Mouse (Mus musculus) embryonic facial prominence, embryonic 10.5 days (tissue): ENCODE measurements around the gene Plekha7. TPM values are rescaled to one million over a fixed set of nuclear protein-coding genes. Genes with fewer than 3 reads are reported as not detected.
A peak's percentile ranks its signal among the peaks of the same experiment; 100 is the strongest.

Source experiments
- DNase-seq: peaks from one replicate; pipeline ENCODE4 v3.0.0-alpha.2; 2017; ENCODE audit warnings: low spot score
- H3K27ac ChIP-seq: fragments of 300-500 bp; sonication (generic); replicated peaks from 2 replicates; pipeline ENCODE4 v1.5.1; 2016; ENCODE audit warnings: mild to moderate bottlenecking
- H3K27me3 ChIP-seq: fragments of 300-500 bp; sonication (generic); replicated peaks from 2 replicates; pipeline ENCODE4 v1.6.1; 2016; ENCODE audit warnings: low read depth, mild to moderate bottlenecking; ENCODE audit not compliant: poor library complexity, severe bottlenecking
- H3K36me3 ChIP-seq: fragments of 300-500 bp; sonication (generic); replicated peaks from 2 replicates; pipeline ENCODE4 v1.6.1; 2016; ENCODE audit warnings: mild to moderate bottlenecking, moderate library complexity
- H3K4me1 ChIP-seq: fragments of 300-500 bp; sonication (generic); 2 replicates; pipeline ENCODE4 v1.6.1; 2016
- H3K4me3 ChIP-seq: fragments of 300-500 bp; sonication (generic); 2 replicates; pipeline ENCODE4 v1.5.1; 2016; ENCODE audit warnings: mild to moderate bottlenecking, moderate library complexity
- H3K9me3 ChIP-seq: fragments of 300-500 bp; sonication (generic); 2 replicates; pipeline ENCODE4 v1.6.1; 2016; ENCODE audit warnings: mild to moderate bottlenecking
- WGBS: fragments of 180-500 bp; shearing (Covaris S2); methylation state at CpG from one replicate; pipeline ENCODE4 v1.1.7; 2016; 5-methylcytosine and 5-hydroxymethylcytosine counted together
- polyA plus RNA-seq: library from polyadenylated mRNA; unstranded; fragments of >200 nt; fragmentation: Nextera tagmentation; extraction: Ambion mirVana; gene quantifications from 2 replicates; pipeline ENCODE4 v1.2.1, GENCODE M21; 2016

The Plekha7 gene
- polyA plus RNA-seq, 1 experiment from 2014 or later, result 14.9 TPM

DNA sequence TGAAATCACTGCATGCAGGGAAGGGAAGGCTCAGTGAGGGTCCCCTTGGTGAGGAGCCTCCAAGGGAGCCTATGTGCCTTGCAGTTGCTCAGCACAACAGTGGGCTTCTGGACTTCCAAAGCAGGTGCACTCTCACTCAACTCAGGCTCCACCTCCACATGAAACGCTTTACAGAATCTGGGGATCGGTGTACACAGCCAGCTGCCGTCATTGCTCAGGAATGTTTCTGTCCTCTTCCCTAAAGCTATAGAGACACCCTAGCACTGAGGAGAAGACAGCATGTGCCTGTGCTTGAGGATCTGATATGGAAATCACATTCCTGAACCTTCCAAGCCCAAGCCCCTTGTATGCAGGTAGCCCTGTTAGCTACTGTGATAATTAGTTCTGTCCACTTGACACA, 120.7 kb downstream of the Plekha7 start:
- peaks cover 73% of the 10 kb centered on the region for H3K4me1 ChIP-seq
- H3K27ac ChIP-seq, result no peak overlapping the region
- peaks cover 10% of the 10 kb centered on the region for H3K36me3 ChIP-seq
- WGBS, result 88% methylated on average over 3 of the region's 3 CpGs
- no peak for DNase-seq
- no peaks in the 10 kb centered on the region for H3K27me3 ChIP-seq
- H3K9me3 ChIP-seq, result no peaks in the 10 kb centered on the region
- no peak overlapping the region for H3K4me3 ChIP-seq

GRCm38 (mm10) chr7:116186847-116187246, 121.3 kb downstream of the Plekha7 start:
- peaks cover 10% of the 10 kb centered on the region for H3K36me3 ChIP-seq
- no peak overlapping the region for H3K4me3 ChIP-seq
- H3K27me3 ChIP-seq, result no peaks in the 10 kb centered on the region
- H3K27ac ChIP-seq, result no peak overlapping the region
- WGBS, result 82% methylated on average over 1 of the region's 1 CpGs
- peak; percentile 47 for DNase-seq
- no peaks in the 10 kb centered on the region for H3K9me3 ChIP-seq
- H3K4me1 ChIP-seq, result peaks cover 70% of the 10 kb centered on the region

GRCm38 (mm10) chr7:116186156-116186555, 122.0 kb downstream of the Plekha7 start:
- no peaks in the 10 kb centered on the region for H3K27me3 ChIP-seq
- H3K27ac ChIP-seq, result 0 out of 2 replicates have a peak overlapping the region, but pooled peaks have one; percentile 20
- 66% methylated on average over 5 of the region's 5 CpGs for WGBS
- H3K4me3 ChIP-seq, result no peak overlapping the region
- DNase-seq, result no peak
- peaks cover 63% of the 10 kb centered on the region for H3K4me1 ChIP-seq
- H3K9me3 ChIP-seq, result no peaks in the 10 kb centered on the region
- H3K36me3 ChIP-seq, result peaks cover 10% of the 10 kb centered on the region

DNA sequence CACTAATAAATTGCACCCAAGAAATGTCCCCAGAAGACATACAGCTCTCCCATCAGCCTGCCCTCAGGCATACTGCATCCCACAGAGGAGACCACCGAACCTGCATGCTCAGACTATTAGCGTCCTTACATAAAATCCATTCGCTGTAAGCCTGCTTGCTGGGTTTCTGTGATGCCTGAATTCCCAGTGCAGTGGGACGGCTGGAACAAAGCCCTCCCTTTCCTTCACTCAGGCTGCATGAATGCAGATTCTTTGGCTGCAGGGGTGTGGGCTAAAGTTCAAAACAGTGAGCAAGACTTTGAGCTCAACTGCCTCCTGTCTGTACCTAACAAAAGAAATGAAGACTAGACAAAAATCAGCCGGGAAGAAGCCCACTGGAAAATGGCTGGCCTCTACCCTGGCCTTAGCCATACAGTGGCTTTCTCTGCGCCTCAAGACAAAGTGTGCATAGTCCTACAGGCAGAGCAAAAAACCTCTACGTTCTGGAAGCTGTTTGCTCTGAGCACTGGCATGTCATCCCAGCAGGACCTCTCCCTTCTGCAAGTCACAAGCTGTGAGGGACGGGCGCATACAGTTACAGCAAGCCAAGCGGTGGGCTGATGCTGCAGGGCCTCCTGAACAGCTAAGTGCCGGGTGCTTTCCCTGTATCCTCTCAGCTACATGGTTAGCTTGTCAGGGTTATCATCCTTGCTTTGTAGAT, 123.7 kb downstream of the Plekha7 start:
- 29% methylated on average over 11 of the region's 11 CpGs for WGBS
- no peak for DNase-seq
- Histone ChIP-seq H3K4me1 (peaks cover 48% of the 10 kb centered on the region), H3K27me3 (no peaks in the 10 kb centered on the region), H3K9me3 (no peaks in the 10 kb centered on the region), H3K36me3 (peaks cover 10% of the 10 kb centered on the region), H3K27ac (peak overlapping the region; percentile 68), H3K4me3 (no peak overlapping the region)

DNA sequence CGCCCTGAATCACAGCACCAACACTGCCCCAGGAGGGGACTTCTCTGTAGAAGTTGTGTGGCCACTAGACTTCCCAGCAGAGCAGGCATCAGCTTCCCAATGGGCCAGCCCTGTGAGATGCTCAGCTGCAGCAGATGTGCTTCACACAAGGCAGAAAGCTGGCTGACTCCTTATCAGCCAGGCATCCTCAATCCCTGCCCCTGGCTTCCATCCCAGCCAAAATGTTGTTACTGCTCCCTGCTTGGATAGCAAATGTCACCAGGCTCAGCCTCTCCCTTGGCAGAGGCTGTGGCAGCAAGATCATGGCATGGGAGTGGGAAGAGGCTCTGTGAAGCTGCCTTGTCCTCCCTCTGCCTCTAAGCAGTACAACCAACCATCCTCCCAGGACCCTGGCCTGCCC, 125.7 kb downstream of the Plekha7 start:
- Histone ChIP-seq H3K4me1 (peaks cover 46% of the 10 kb centered on the region), H3K9me3 (no peaks in the 10 kb centered on the region), H3K27me3 (no peaks in the 10 kb centered on the region), H3K4me3 (no peak overlapping the region), H3K27ac (peak overlapping the region; percentile 24; the same call in 1 of the 2 replicates), H3K36me3 (peaks cover 5% of the 10 kb centered on the region; the same call in 1 of the 2 replicates)
- no peak for DNase-seq
- WGBS, result 83% methylated on average over 1 of the region's 1 CpGs

DNA sequence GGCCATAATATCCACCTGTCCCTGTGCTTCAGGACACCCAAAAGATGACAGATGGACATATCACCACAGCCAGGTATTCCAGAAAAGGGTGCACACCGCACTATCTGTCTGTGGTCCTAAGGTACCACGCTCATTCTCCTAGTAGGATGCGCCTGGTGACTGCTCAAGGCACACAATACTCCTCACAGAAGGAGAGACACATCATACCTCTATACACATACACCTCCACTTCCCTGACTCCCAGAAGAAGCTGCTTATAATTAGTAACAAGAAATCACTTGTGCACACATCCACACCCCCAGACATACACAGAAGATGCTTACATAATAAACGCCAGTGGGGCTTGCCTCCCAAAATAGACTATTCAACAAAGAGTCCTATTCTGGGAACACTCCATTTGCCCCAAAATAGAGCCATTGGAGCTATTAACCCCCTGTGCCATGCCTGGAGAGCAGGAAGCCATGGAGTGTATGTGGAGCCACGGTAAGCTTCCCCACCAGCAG, 126.7 kb downstream of the Plekha7 start:
- DNase-seq, result no peak
- Histone ChIP-seq H3K27me3 (no peaks in the 10 kb centered on the region), H3K9me3 (no peaks in the 10 kb centered on the region), H3K27ac (no peak overlapping the region), H3K36me3 (peaks cover 4% of the 10 kb centered on the region; the same call in 1 of the 2 replicates), H3K4me1 (peaks cover 36% of the 10 kb centered on the region), H3K4me3 (no peak overlapping the region)
- WGBS, result 89% methylated on average over 5 of the region's 5 CpGs

DNA sequence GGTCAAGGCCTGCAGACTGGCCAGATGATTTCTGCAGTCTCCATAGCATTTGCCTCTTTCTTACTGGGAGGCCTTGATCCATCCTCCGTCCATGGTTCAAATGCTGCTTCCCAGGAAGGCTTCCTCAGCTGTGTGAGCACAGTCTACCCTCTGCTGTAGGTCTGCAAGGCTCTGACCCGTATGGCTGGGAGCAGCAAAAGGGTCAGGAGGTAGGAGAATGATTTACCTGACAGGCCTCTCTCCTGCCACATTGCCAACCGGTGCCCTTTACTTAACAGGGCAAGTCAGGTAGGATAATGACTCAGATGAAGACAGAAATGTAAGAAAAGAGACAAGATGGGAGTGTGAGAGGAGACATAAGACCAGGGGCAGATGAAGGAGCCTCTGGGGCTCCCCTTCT, 129.3 kb downstream of the Plekha7 start:
- Histone ChIP-seq H3K36me3 (peaks cover 9% of the 10 kb centered on the region; the same call in 1 of the 2 replicates), H3K27ac (no peak overlapping the region), H3K4me1 (peaks cover 10% of the 10 kb centered on the region), H3K27me3 (no peaks in the 10 kb centered on the region), H3K4me3 (no peak overlapping the region), H3K9me3 (no peaks in the 10 kb centered on the region)
- WGBS, result 90% methylated on average over 3 of the region's 3 CpGs
- DNase-seq, result no peak

- Histone ChIP-seq H3K36me3 (peaks cover 20% of the 10 kb centered on the region), H3K27ac (peak overlapping the region; percentile 48; the same call in 1 of the 2 replicates), H3K27me3 (no peaks in the 10 kb centered on the region), H3K9me3 (no peaks in the 10 kb centered on the region), H3K4me3 (no peak overlapping the region), H3K4me1 (peaks cover 14% of the 10 kb centered on the region)
- DNase-seq, result peak; percentile 21
- WGBS, result 80% methylated on average over 10 of the region's 10 CpGs
Observed at GRCm38 (mm10) chr7:116172774-116173173, 135.4 kb downstream of the Plekha7 start.

- 89% methylated on average over 4 of the region's 4 CpGs for WGBS
- no peaks in the 10 kb centered on the region for H3K27me3 ChIP-seq
- H3K36me3 ChIP-seq, result peaks cover 20% of the 10 kb centered on the region
- H3K4me1 ChIP-seq, result peaks cover 14% of the 10 kb centered on the region
- H3K4me3 ChIP-seq, result no peak overlapping the region
- no peak for DNase-seq
- no peak overlapping the region for H3K27ac ChIP-seq
- H3K9me3 ChIP-seq, result no peaks in the 10 kb centered on the region
Observed at GRCm38 (mm10) chr7:116169426-116169825, 138.8 kb downstream of the Plekha7 start.

- Histone ChIP-seq H3K4me1 (peaks cover 10% of the 10 kb centered on the region), H3K4me3 (no peak overlapping the region), H3K27me3 (no peaks in the 10 kb centered on the region), H3K36me3 (peaks cover 32% of the 10 kb centered on the region), H3K27ac (no peak overlapping the region), H3K9me3 (no peaks in the 10 kb centered on the region)
- DNase-seq, result no peak
- WGBS, result 83% methylated on average over 7 of the region's 7 CpGs
Observed at GRCm38 (mm10) chr7:116168224-116168623, 140.0 kb downstream of the Plekha7 start.

- H3K27ac ChIP-seq, result no peak overlapping the region
- no peaks in the 10 kb centered on the region for H3K27me3 ChIP-seq
- H3K9me3 ChIP-seq, result no peaks in the 10 kb centered on the region
- DNase-seq, result no peak
- H3K4me3 ChIP-seq, result no peak overlapping the region
- H3K36me3 ChIP-seq, result peaks cover 19% of the 10 kb centered on the region
- H3K4me1 ChIP-seq, result peaks cover 4% of the 10 kb centered on the region; the same call in 1 of the 2 replicates
- WGBS, result 89% methylated on average over 12 of the region's 12 CpGs
Observed at GRCm38 (mm10) chr7:116164232-116164631, 143.9 kb downstream of the Plekha7 start.

DNA sequence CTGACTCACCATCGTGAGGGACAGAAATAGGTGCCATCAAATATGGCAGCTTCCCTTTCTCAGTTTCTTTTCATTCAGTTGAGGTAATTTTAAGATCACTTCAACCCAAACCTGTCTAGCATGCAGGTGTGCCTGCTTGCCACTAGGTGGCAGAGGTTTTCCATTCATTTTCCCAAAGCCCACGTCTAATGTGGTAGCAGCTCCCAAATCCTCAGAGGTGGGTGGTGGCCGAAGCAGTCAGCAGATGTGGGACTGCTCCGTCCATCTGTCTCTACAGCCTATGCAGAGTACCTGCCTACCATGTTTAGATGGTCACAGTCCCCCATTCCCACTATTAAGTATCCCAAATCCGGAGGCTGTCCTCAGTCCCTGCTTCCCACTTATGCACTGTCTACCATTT, 146.6 kb downstream of the Plekha7 start:
- Histone ChIP-seq H3K4me3 (no peak overlapping the region), H3K36me3 (peaks cover 32% of the 10 kb centered on the region), H3K27me3 (no peaks in the 10 kb centered on the region), H3K9me3 (no peaks in the 10 kb centered on the region), H3K4me1 (peaks cover 9% of the 10 kb centered on the region), H3K27ac (no peak overlapping the region)
- 24% methylated on average over 5 of the region's 5 CpGs for WGBS
- peak; percentile 53 for DNase-seq

DNA sequence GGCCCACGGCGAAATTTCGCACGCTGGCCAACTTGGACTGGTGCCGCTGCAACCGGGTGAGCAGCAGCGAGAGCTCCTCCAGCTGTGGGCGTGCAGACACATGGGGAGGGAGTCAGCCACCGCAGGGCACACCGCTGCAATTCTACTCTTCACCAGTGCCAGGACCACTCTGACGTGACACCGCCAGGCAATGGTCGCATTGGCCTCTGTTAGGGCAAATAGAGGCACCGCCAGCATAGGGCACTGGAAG, 151.4 kb downstream of the Plekha7 start:
- Histone ChIP-seq H3K27ac (no peak overlapping the region), H3K9me3 (no peaks in the 10 kb centered on the region), H3K4me1 (peaks cover 13% of the 10 kb centered on the region), H3K27me3 (no peaks in the 10 kb centered on the region), H3K36me3 (peaks cover 48% of the 10 kb centered on the region), H3K4me3 (no peak overlapping the region)
- DNase-seq, result no peak
- 75% methylated on average over 14 of the region's 14 CpGs for WGBS
